Mouse (Mus musculus) ES-Bruce4 (cell line): ENCODE results near the gene Btn1a1.

Source experiments
- CTCF ChIP-seq: IDR thresholded peaks from one replicate; pipeline ENCODE4 v1.8.1; 2011; ENCODE audit warnings: low read depth, low read length
- EP300 ChIP-seq: IDR thresholded peaks from 2 replicates; pipeline ENCODE4 v1.6.1; 2011; ENCODE audit warnings: low read depth, low read length; ENCODE audit not compliant: insufficient read depth
- POLR2A ChIP-seq: IDR thresholded peaks from one replicate; pipeline ENCODE4 v1.8.1; 2011; ENCODE audit warnings: low read length; ENCODE audit not compliant: insufficient read depth

- no peak for TF ChIP-seq CTCF
- TF ChIP-seq POLR2A = no peak
- TF ChIP-seq EP300 = no peak
These were observed 29.5 kb downstream of the Btn1a1 start for GRCm38 (mm10) chr13:23436231-23436661.
